Mouse (Mus musculus) liver, adult (tissue): ENCODE measurements around the gene Gm9918.

Experiments
- GATA4 ChIP-seq: IDR thresholded peaks from 2 replicates; pipeline ENCODE4 v1.6.1; 2014; ENCODE audit warnings: mild to moderate bottlenecking, low read length; ENCODE audit not compliant: insufficient replicate concordance

Gm9918 gene

GRCm38 (mm10) chr15:102280623-102281022 is 10.3 kb downstream of the Gm9918 start:
- TF ChIP-seq GATA4 = no peak

GRCm38 (mm10) chr15:102282463-102283292 is 12.3 kb downstream of the Gm9918 start:
- TF ChIP-seq GATA4 = no peak

GRCm38 (mm10) chr15:102283648-102284047 is 13.3 kb downstream of the Gm9918 start:
- no peak for TF ChIP-seq GATA4

- TF ChIP-seq GATA4 = no peak
These were observed 17.0 kb downstream of the Gm9918 start for GRCm38 (mm10) chr15:102287395-102287794.

- no peak for TF ChIP-seq GATA4
These were observed 25.4 kb downstream of the Gm9918 start, which contains the start of gene Espl1 for GRCm38 (mm10) chr15:102295633-102296367. Gene Espl1 (plus strand): TSS chr15:102296266.

- TF ChIP-seq GATA4 = no peak
These were observed 26.1 kb downstream of the Gm9918 start for GRCm38 (mm10) chr15:102296368-102297006.

GRCm38 (mm10) chr15:102302542-102302941 is 32.2 kb downstream of the Gm9918 start:
- no peak for TF ChIP-seq GATA4

GRCm38 (mm10) chr15:102308717-102309116 is 38.4 kb downstream of the Gm9918 start:
- no peak for TF ChIP-seq GATA4

- no peak for TF ChIP-seq GATA4
These were observed 39.9 kb downstream of the Gm9918 start for GRCm38 (mm10) chr15:102310074-102310845.

GRCm38 (mm10) chr15:102311489-102311888 is 41.1 kb downstream of the Gm9918 start:
- no peak for TF ChIP-seq GATA4

- TF ChIP-seq GATA4 = no peak
These were observed 44.9 kb downstream of the Gm9918 start for GRCm38 (mm10) chr15:102315292-102315691.

- no peak for TF ChIP-seq GATA4
These were observed 45.9 kb downstream of the Gm9918 start for GRCm38 (mm10) chr15:102316263-102316662.
